In genomic region chr2:152487024-152487423, GRCm38 (mm10) we compare ENCODE assay signal across 12 mouse cellular contexts. TPM values are rescaled to one million over a fixed set of nuclear protein-coding genes. Genes with fewer than 3 reads are reported as not detected.
DNase-seq lines count a peak whose midpoint lies in the region; ATAC-seq and TF ChIP-seq lines count a peak whose summit lies in the region.
"Had no signal": no experiment of that assay in that cellular context is flagged by ENCODE, and none has a peak within 500 bp of the region (broad histone marks: within the 10 kb centered on the region; RNA-seq: fewer than 3 reads in every experiment).

No protein-coding gene starts in this region.

- in situ Hi-C loops in ES-E14 (cut with MboI; ENCODE audit: low sequenced_read_pairs in 2 of 2, unreplicated experiment in 2 of 2), result no loop called here

- intact Hi-C loops in left cerebral cortex, adult 2 months (cut with DNase I), result no loop called here

- H3K4me3 ChIP-seq in left cerebral cortex, adult 2 months, result no peak overlapping the region
- H3K4me3 ChIP-seq in ES-E14 (ENCODE audit: insufficient read depth in 1 of 2, low read depth in 1 of 2, low read length in 2 of 2, poor library complexity in 1 of 2, severe bottlenecking in 1 of 2), result no peak overlapping the region

- H3K9ac ChIP-seq in ES-E14 (ENCODE audit: insufficient read depth, low read depth, low read length, poor library complexity, severe bottlenecking), result no peak overlapping the region

- H3K36me3 ChIP-seq in ES-E14 (ENCODE audit: control insufficient read depth, insufficient read depth, low read length, poor library complexity, severe bottlenecking), result no peaks in the 10 kb centered on the region

- H3K27ac ChIP-seq in left cerebral cortex, adult 2 months, result no peak overlapping the region
- no peak overlapping the region for H3K27ac ChIP-seq in ES-E14 (ENCODE audit: insufficient read depth, low read depth, low read length, poor library complexity, severe bottlenecking)

- H3K9me3 ChIP-seq in ES-E14 (ENCODE audit: control insufficient read depth, insufficient read depth, low read depth, low read length), result no peaks in the 10 kb centered on the region

- peak; percentile 8 for DNase-seq in CD4-positive, CD25-positive, alpha-beta regulatory T cell, adult 2 months (ENCODE audit: low read depth, low spot score)
- DNase-seq in left cerebral cortex, adult 2 months (ENCODE audit: extremely low spot score in 1 of 2, low spot score in 2 of 2), result no peak
- no peak for DNase-seq in left cerebral cortex, adult 9 months (ENCODE audit: low spot score in 2 of 2)
- DNase-seq in ES-E14 (ENCODE audit: low read depth, low spot score), result peak; percentile 34
- no peak for DNase-seq in adrenal gland, postnatal 4 days (ENCODE audit: low spot score in 2 of 2)
- DNase-seq in cerebellum, adult 9-10 months, result no peak
- DNase-seq: cerebellum, adult 8-10 months had no signal

- H3K4me1 ChIP-seq in ES-E14 (ENCODE audit: control insufficient read depth in 2 of 2, insufficient read depth in 2 of 2, low read length in 2 of 2, poor library complexity in 1 of 2), result no peaks in the 10 kb centered on the region

- no peak for ATAC-seq in CD4-positive, CD25-positive, alpha-beta regulatory T cell, adult 4 months
- 0 out of 2 replicates have a peak, but pooled peaks have one; percentile 36 for ATAC-seq in erythroblast, adult 5-6 weeks (replicated peaks; ENCODE audit: low FRiP score, poor library complexity, severe bottlenecking)

- peak; percentile 36 for TF ChIP-seq CTCF in left cerebral cortex, adult 2 months (IDR thresholded peaks at IDR 0.05)

TF ChIP-seq in ES-E14, 5 proteins besides CTCF, POLR2A, EP300 and RAD21:
- TF ChIP-seq ZNF384 (IDR thresholded peaks at IDR 0.05; ENCODE audit: low read depth, low read length) (no peak), ZC3H11A (IDR thresholded peaks at IDR 0.05; ENCODE audit: borderline replicate concordance, low read depth, low read length) (peak; percentile 21; the same call in 1 of the 2 replicates), CHD2 (IDR thresholded peaks at IDR 0.05; ENCODE audit: low read depth, low read length) (no peak), MAFK (IDR thresholded peaks at IDR 0.05; ENCODE audit: insufficient read depth, low read depth, low read length) (no peak), HCFC1 (IDR thresholded peaks at IDR 0.05; ENCODE audit: borderline replicate concordance, insufficient read depth, low read length) (no peak)

RNA-seq across cellular contexts. Expression of gene Defb22, which starts 2.9 kb away (rescaled TPM):
- polyA plus RNA-seq in CD4-positive, CD25-positive, alpha-beta regulatory T cell, adult 4 months (2017; shearing (Covaris generic)), result not detected
- not detected for total RNA-seq in left cerebral cortex, adult 2 months (2021)
- total RNA-seq in ES-E14 (2012; rRNA removed), result not detected in 2 replicates
- not detected in 2 replicates for total RNA-seq in erythroblast, adult 5-6 weeks (2015; ENCODE audit: low replicate concordance)
- not detected in 2 replicates for total RNA-seq in erythroblast, adult 5-6 weeks (2017; ENCODE audit: low replicate concordance)
- total RNA-seq in adrenal gland, postnatal 4 days (2021), result not detected
- total RNA-seq: heart, adult 8-10 months; monocyte, adult 5-6 weeks had no signal
- polyA plus RNA-seq: liver, embryonic 16.5 days had no signal

RNA-seq across cellular contexts. Expression of gene Defb20, which starts 10.2 kb away (rescaled TPM):
- polyA plus RNA-seq in CD4-positive, CD25-positive, alpha-beta regulatory T cell, adult 4 months (2017; shearing (Covaris generic)), result not detected
- total RNA-seq in left cerebral cortex, adult 2 months (2021), result not detected
- not detected in 2 replicates for total RNA-seq in ES-E14 (2012; rRNA removed)
- not detected in 2 replicates for total RNA-seq in erythroblast, adult 5-6 weeks (2015; ENCODE audit: low replicate concordance)
- total RNA-seq in erythroblast, adult 5-6 weeks (2017; ENCODE audit: low replicate concordance), result not detected in 2 replicates
- not detected for total RNA-seq in adrenal gland, postnatal 4 days (2021)
- total RNA-seq: heart, adult 8-10 months; monocyte, adult 5-6 weeks had no signal
- polyA plus RNA-seq: liver, embryonic 16.5 days had no signal

RNA-seq across cellular contexts. Expression of gene Defb23, which starts 22.6 kb away (rescaled TPM):
- not detected for polyA plus RNA-seq in CD4-positive, CD25-positive, alpha-beta regulatory T cell, adult 4 months (2017; shearing (Covaris generic))
- not detected for total RNA-seq in left cerebral cortex, adult 2 months (2021)
- total RNA-seq in ES-E14 (2012; rRNA removed), result not detected in 2 replicates
- total RNA-seq in erythroblast, adult 5-6 weeks (2015; ENCODE audit: low replicate concordance), result not detected in 2 replicates
- not detected in 2 replicates for total RNA-seq in erythroblast, adult 5-6 weeks (2017; ENCODE audit: low replicate concordance)
- total RNA-seq in adrenal gland, postnatal 4 days (2021), result not detected
- total RNA-seq: heart, adult 8-10 months; monocyte, adult 5-6 weeks had no signal
- polyA plus RNA-seq: liver, embryonic 16.5 days had no signal

RNA-seq across cellular contexts. Expression of gene Defb26, which starts 24.5 kb away (rescaled TPM):
- polyA plus RNA-seq in CD4-positive, CD25-positive, alpha-beta regulatory T cell, adult 4 months (2017; shearing (Covaris generic)), result not detected
- total RNA-seq in left cerebral cortex, adult 2 months (2021), result not detected
- total RNA-seq in ES-E14 (2012; rRNA removed), result not detected in 2 replicates
- total RNA-seq in erythroblast, adult 5-6 weeks (2015; ENCODE audit: low replicate concordance), result not detected in 2 replicates
- not detected in 2 replicates for total RNA-seq in erythroblast, adult 5-6 weeks (2017; ENCODE audit: low replicate concordance)
- total RNA-seq in adrenal gland, postnatal 4 days (2021), result not detected
- total RNA-seq: heart, adult 8-10 months; monocyte, adult 5-6 weeks had no signal
- polyA plus RNA-seq: liver, embryonic 16.5 days had no signal

RNA-seq across cellular contexts. Expression of gene Defb28, which starts 31.0 kb away (rescaled TPM):
- not detected for polyA plus RNA-seq in CD4-positive, CD25-positive, alpha-beta regulatory T cell, adult 4 months (2017; shearing (Covaris generic))
- not detected for total RNA-seq in left cerebral cortex, adult 2 months (2021)
- total RNA-seq in ES-E14 (2012; rRNA removed), result not detected in 2 replicates
- total RNA-seq in erythroblast, adult 5-6 weeks (2015; ENCODE audit: low replicate concordance), result not detected in 2 replicates
- not detected in 2 replicates for total RNA-seq in erythroblast, adult 5-6 weeks (2017; ENCODE audit: low replicate concordance)
- total RNA-seq in adrenal gland, postnatal 4 days (2021), result not detected
- total RNA-seq: heart, adult 8-10 months; monocyte, adult 5-6 weeks had no signal
- polyA plus RNA-seq: liver, embryonic 16.5 days had no signal

Comparison
In these comparisons a context has a peak if more than half of its experiments do, and no peak if none do; other contexts are left out.
1. DNase-seq: peak in CD4-positive, CD25-positive, alpha-beta regulatory T cell, adult 2 months (single experiment) and ES-E14 (single experiment); none in left cerebral cortex, adult 2 months (0 of 2), left cerebral cortex, adult 9 months (0 of 2), adrenal gland, postnatal 4 days (0 of 2) and cerebellum, adult 9-10 months (single experiment).